Mouse (Mus musculus) embryonic facial prominence, embryonic 10.5 days (tissue): Measurements from ENCODE around the gene P2rx1. TPM values are rescaled to one million over a fixed set of nuclear protein-coding genes. Genes with fewer than 3 reads are reported as not detected.

Experiments
- DNase-seq: peaks from one replicate; pipeline ENCODE4 v3.0.0-alpha.2; 2017; ENCODE audit warnings: low spot score
- H3K27ac ChIP-seq: fragments of 300-500 bp; sonication (generic); replicated peaks from 2 replicates; pipeline ENCODE4 v1.5.1; 2016; ENCODE audit warnings: mild to moderate bottlenecking
- H3K27me3 ChIP-seq: fragments of 300-500 bp; sonication (generic); replicated peaks from 2 replicates; pipeline ENCODE4 v1.6.1; 2016; ENCODE audit warnings: low read depth, mild to moderate bottlenecking; ENCODE audit not compliant: poor library complexity, severe bottlenecking
- H3K36me3 ChIP-seq: fragments of 300-500 bp; sonication (generic); replicated peaks from 2 replicates; pipeline ENCODE4 v1.6.1; 2016; ENCODE audit warnings: mild to moderate bottlenecking, moderate library complexity
- H3K4me1 ChIP-seq: fragments of 300-500 bp; sonication (generic); 2 replicates; pipeline ENCODE4 v1.6.1; 2016
- H3K4me3 ChIP-seq: fragments of 300-500 bp; sonication (generic); 2 replicates; pipeline ENCODE4 v1.5.1; 2016; ENCODE audit warnings: mild to moderate bottlenecking, moderate library complexity
- H3K9me3 ChIP-seq: fragments of 300-500 bp; sonication (generic); 2 replicates; pipeline ENCODE4 v1.6.1; 2016; ENCODE audit warnings: mild to moderate bottlenecking
- WGBS: fragments of 180-500 bp; shearing (Covaris S2); methylation state at CpG from one replicate; pipeline ENCODE4 v1.1.7; 2016; 5-methylcytosine and 5-hydroxymethylcytosine counted together
- polyA plus RNA-seq: library from polyadenylated mRNA; unstranded; fragments of >200 nt; fragmentation: Nextera tagmentation; extraction: Ambion mirVana; gene quantifications from 2 replicates; pipeline ENCODE4 v1.2.1, GENCODE M21; 2016

P2rx1 gene
- 0.79 and 1.0 TPM in 2 replicates for polyA plus RNA-seq

DNA sequence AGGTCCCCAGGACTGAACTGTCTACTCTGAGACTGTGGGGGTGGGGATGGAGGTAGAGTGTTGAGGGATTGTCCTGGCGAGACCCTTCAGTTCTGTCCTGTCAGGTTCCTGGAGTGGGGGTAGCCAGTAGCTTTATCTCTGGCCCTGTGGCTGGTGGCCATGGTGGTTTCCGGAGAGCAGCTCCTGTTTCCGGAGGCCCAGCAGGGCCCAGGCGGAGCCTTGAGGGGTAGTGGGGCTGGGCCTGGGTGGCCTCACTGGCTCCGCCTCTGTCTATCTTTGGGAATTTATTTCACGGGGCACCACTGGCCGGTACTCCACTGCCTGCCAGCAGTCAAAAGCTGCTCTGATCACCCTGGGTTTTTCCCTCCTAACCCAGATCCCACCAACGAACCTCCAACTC lies at the start of gene P2rx1:
P2rx1 (plus strand) TSS at position 333 of the 400 bp plus-strand sequence.
- Histone ChIP-seq H3K4me1 (peaks cover 17% of the 10 kb centered on the region), H3K4me3 (no peak within 1 kb of the TSS), H3K36me3 (no peaks in the 10 kb centered on the region), H3K27me3 (0 out of 2 replicates have a peak, but pooled peaks cover 5% of the 10 kb centered on the region), H3K9me3 (no peaks in the 10 kb centered on the region), H3K27ac (no peak within 1 kb of the TSS)
- WGBS = 56% methylated on average over 8 of the region's 8 CpGs
- peak; percentile 23 for DNase-seq

DNA sequence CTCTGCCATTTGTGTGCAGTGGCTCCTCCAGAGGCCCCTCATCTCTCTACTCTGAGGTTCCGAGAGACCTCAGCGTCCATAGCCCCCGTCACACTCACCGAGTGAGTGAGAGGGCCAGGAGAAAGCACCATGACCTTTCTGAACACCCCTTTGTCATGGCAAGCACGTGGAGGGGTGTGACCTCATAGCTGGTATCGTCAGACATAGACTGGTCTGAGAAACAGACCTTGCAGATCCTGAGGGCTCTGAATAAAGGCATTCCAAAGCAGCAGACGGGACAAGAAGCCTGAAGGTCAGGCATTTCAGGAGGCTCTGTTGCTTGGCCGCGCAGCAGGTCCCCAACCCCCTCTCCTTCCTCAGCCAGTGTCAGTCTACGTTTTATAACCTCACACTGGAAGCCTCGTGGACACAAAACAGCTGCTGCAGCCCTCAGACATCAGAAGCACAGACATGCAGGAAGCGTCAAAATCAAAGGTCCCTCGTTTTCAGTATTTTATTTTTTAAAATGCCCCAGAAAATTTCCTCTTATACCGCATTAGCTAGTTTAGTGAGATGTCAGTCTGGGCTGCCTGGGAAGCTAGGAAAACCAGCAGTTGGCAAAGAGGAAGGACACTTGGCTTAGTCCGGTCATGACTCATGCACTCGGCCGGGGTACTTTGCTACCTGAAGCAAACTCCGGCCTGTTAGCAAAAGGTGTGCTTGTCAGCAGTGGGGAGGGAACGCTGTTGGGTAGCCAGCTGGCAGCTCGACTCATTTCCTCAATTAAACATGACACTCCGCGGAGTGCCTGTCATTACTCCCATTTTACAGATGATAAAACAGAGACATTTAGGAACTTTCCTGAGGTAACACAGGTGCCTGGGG lies 47.5 kb upstream of the P2rx1 start:
- Histone ChIP-seq H3K27me3 (peaks cover 11% of the 10 kb centered on the region; the same call in 1 of the 2 replicates), H3K27ac (no peak overlapping the region), H3K4me3 (no peak overlapping the region), H3K4me1 (peaks cover 30% of the 10 kb centered on the region), H3K36me3 (no peaks in the 10 kb centered on the region), H3K9me3 (no peaks in the 10 kb centered on the region)
- DNase-seq = no peak
- 75% methylated on average over 22 of the region's 22 CpGs for WGBS

DNA sequence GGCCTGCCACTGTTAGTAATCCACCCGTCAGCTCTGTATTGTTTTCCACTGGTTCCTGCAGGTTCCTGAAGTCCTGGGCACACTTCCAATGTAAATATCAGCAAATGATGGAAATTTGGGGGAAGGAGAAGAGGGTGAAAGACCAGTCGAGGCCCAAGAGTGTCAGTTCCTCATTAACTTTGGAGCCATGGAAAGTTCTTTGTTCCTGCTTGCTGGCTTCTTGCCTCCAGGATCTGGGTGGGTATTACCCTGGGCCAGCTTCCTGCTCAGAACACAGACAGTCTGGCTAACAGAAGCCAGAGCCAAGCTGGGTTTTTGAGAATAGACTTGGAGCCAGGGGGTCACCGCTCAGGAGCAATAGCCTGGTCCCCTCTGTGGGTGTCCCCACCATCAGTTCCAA lies 46.7 kb upstream of the P2rx1 start:
- WGBS = 69% methylated on average over 3 of the region's 3 CpGs
- no peak overlapping the region for H3K4me3 ChIP-seq
- no peaks in the 10 kb centered on the region for H3K36me3 ChIP-seq
- peaks cover 11% of the 10 kb centered on the region; the same call in 1 of the 2 replicates for H3K27me3 ChIP-seq
- no peak for DNase-seq
- no peaks in the 10 kb centered on the region for H3K9me3 ChIP-seq
- H3K4me1 ChIP-seq = peaks cover 21% of the 10 kb centered on the region
- no peak overlapping the region for H3K27ac ChIP-seq

DNA sequence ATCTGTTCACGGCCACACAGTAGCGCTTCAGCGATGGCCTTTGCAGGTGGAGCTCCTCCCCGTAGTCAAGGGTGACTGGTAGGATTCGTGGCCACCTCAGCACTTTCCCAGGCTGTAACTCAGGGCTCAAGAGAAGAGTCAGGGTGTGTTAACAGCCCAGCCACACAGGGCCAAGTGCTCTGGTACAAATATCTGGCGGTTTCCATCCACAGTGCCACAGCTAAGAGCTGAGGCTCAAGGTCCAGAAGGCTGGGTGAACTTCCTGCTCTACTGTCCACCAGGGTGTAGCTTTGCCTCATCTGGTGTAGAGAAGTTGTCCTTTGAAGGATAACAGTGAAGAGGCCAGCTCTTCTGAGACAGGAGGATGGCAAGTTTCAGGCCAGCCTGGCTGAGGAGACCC lies 46.2 kb upstream of the P2rx1 start:
- Histone ChIP-seq H3K9me3 (no peaks in the 10 kb centered on the region), H3K27me3 (peaks cover 10% of the 10 kb centered on the region), H3K4me3 (no peak overlapping the region), H3K27ac (no peak overlapping the region), H3K36me3 (no peaks in the 10 kb centered on the region), H3K4me1 (peaks cover 16% of the 10 kb centered on the region)
- no peak for DNase-seq
- 92% methylated on average over 6 of the region's 6 CpGs for WGBS

DNA sequence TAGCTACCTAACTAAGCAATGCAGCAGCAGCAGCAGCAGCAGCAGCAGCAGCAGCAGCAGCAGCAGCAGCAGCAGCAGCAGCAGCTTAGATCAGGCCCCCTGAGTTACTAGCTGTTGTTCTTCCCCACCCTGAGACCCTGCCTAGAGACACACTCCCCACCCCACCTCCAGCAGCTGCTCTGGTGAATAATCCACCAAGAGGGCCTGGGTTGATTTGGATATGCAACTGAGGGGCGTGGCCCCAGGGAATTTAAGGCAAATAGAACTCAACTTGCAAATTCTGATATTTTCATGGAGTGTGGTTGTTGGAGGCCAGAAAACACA lies 45.8 kb upstream of the P2rx1 start:
- H3K27me3 ChIP-seq = peaks cover 10% of the 10 kb centered on the region
- peaks cover 12% of the 10 kb centered on the region for H3K4me1 ChIP-seq
- no peak for DNase-seq
- no peak overlapping the region for H3K27ac ChIP-seq
- H3K4me3 ChIP-seq = no peak overlapping the region
- whole genome bisulfite sequencing = 75% methylated on average over 1 of the region's 1 CpGs
- H3K9me3 ChIP-seq = no peaks in the 10 kb centered on the region
- no peaks in the 10 kb centered on the region for H3K36me3 ChIP-seq

DNA sequence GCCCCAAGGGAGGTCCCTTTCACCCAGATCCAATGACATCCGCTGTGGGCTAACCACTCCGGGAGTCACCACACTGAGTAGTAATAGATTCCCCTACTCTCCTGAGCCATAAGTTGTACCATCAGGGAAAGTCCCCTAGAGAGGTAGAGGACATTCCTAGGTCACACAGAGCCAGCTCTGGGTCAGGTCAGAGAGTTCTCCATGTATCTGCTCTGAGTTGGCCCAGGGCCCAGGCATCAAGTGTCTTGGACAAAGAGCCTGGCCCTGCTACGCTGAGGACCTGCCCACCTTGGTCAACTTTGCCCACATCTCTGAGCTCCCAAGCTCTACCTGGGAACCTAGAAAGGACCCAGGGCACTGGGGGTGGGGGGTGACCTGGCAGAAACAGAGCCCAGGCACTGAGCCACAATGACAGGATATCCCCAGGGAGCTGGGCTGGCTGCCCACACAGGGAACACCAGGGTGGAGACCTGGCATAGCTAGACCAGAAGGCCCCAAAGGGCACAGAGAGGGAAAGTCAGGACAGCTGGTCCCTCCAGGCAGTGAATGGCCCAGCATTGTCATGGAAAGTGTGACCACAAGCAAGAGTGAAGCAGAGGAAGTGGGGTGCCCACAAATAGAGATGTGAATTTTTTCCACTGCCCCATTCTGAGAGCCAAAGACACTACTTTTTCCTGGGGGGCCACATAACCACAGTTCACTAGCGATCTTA lies 45.3 kb upstream of the P2rx1 start:
- H3K27ac ChIP-seq = no peak overlapping the region
- no peaks in the 10 kb centered on the region for H3K9me3 ChIP-seq
- no peak overlapping the region for H3K4me3 ChIP-seq
- no peak for DNase-seq
- 86% methylated on average over 4 of the region's 4 CpGs for WGBS
- H3K36me3 ChIP-seq = no peaks in the 10 kb centered on the region
- H3K4me1 ChIP-seq = peaks cover 12% of the 10 kb centered on the region
- H3K27me3 ChIP-seq = peaks cover 13% of the 10 kb centered on the region

DNA sequence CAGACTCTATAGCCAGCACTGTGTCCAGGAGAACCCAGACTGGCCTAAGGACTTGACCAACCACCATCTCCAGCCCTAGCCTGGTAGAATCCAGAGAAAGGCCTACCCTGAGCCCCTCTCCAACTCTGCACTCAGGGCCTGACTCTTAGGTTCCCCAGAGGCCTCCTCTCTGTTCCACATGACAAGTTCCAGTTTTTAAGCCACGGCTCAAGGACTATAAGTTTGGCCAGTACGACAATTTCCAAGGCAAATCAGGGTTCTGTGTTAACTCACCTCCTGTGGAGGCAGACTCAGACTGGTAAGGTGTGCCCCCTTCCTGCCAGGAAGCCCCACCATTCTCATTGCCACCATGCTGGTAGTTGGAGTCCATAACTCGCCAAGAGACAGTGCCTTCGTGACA lies 44.7 kb upstream of the P2rx1 start:
- 90% methylated on average over 4 of the region's 4 CpGs for WGBS
- Histone ChIP-seq H3K4me1 (peaks cover 12% of the 10 kb centered on the region), H3K27ac (no peak overlapping the region), H3K36me3 (no peaks in the 10 kb centered on the region), H3K9me3 (no peaks in the 10 kb centered on the region), H3K27me3 (peaks cover 20% of the 10 kb centered on the region), H3K4me3 (no peak overlapping the region)
- DNase-seq = no peak

DNA sequence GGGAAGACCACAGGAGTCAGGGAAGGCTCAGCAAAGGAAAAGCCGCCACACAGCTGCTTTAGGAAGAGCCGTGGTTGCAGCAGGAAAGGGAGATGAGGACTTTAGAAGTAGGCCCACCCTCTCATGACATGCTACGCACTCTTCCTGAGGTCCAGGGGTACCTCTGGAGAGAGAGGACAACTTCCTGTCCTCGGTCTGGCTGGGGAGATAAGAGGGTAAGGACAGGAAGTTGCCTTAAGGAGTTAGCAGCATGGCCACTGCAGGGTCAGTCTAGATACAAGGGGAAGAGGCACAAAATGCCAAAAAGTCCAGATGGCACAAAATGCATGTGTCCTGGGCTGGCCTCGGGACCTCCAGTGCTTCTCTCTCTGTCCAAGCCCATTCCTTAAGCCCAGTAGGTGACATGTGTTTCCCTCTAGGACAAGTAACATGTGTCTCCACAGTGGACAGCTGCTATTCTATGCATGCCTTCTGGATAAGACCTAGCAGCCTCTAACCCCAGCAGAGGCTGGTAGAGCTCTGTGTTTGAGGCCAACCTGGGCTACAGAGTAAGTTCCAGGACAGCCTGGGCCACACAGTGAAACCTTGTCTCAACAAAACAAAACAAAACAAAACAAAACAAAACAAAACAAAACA lies 43.4 kb upstream of the P2rx1 start:
- no peaks in the 10 kb centered on the region for H3K9me3 ChIP-seq
- 63% methylated on average over 5 of the region's 5 CpGs for WGBS
- no peak for DNase-seq

DNA sequence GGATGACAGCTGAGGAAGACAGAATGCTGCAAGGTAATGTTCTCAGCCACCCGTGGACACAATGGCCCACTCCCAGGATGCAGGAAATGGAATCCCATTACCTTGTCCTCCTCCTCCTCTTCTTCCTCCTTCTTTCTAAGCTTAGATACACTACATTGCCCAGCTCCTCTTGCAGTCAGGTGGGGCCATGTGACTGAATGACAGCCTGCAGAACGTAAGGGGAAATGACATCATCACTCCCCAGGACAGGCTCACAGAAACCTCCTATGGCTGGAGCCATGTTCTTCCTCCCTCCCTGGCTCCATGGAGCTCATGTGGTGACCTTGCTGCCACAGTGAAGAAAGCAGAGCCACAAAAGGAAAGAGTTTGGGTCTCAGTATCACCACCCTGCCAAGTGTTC lies 41.6 kb upstream of the P2rx1 start:
- WGBS = 56% methylated on average over 2 of the region's 2 CpGs
- Histone ChIP-seq H3K36me3 (no peaks in the 10 kb centered on the region), H3K27ac (no peak overlapping the region), H3K4me3 (no peak overlapping the region), H3K27me3 (peaks cover 51% of the 10 kb centered on the region), H3K4me1 (peaks cover 20% of the 10 kb centered on the region), H3K9me3 (no peaks in the 10 kb centered on the region)
- DNase-seq = no peak

More for the DNA sequence above, 43.4 kb upstream of the P2rx1 start:
- H3K4me3 ChIP-seq = no peak overlapping the region
- H3K27ac ChIP-seq = no peak overlapping the region; the same call in 1 of the 2 replicates
- H3K27me3 ChIP-seq = peaks cover 32% of the 10 kb centered on the region
- peaks cover 13% of the 10 kb centered on the region for H3K4me1 ChIP-seq
- no peaks in the 10 kb centered on the region for H3K36me3 ChIP-seq

DNA sequence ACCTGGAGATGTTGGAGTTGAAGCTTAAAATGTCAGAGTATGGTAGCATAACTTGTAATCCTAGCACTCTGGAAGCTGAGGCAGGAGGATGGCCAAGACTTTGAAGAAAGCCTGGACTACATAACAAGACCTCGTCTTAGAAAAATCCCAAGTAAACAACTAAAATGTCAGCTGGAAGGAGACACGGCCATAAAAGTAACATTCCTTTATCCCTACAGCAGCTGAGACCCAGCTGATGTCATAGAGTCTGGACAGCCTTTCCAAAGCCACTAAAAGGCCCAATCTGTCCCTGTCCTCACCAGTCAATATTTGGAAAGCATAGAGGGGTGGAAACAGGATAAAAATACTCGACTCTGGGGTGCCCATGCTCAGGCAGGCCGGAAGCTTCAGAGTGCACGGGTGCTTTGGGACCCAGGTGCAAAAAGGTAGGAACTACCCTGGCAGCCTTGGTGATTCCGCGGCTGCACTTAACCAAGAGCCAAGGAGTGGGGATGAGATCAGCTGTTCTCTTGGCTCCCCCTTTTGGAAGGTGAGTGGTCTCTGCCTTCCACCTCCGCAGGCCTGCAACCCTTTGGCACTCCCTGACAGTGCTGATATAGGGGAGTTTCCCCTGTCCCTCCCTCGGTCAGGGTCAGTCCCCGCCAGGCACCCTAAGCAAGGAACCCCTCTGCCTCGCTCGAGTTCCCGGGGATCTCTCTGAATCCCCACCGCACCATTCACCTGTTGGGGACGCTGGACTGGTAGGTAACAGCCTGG lies 38.8 kb upstream of the P2rx1 start:
- no peaks in the 10 kb centered on the region for H3K9me3 ChIP-seq
- H3K27me3 ChIP-seq = peaks cover 72% of the 10 kb centered on the region
- no peaks in the 10 kb centered on the region for H3K36me3 ChIP-seq
- peak overlapping the region; percentile 53; the same call in 1 of the 2 replicates for H3K4me3 ChIP-seq
- no peak overlapping the region for H3K27ac ChIP-seq
- H3K4me1 ChIP-seq = peaks cover 23% of the 10 kb centered on the region
- 12% methylated on average over 15 of the region's 15 CpGs for WGBS
- no peak for DNase-seq

DNA sequence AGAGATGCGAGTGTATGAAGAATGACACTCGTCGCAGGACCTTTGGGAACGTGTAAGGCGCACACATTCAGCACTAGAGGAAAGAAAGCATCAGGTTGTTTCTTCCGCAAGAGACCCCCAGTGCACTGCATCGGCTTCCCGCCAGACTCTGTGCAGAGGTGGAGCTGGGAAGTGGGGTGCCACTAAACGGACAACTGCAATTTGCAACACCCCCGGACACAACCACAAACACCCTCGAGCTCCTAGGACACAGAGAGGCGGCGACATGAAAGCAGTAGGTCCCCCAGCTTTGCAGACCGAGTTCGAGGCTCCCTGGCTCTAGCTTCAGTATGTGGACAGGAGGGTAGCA lies 38.2 kb upstream of the P2rx1 start:
- WGBS = 2% methylated on average over 15 of the region's 15 CpGs
- Histone ChIP-seq H3K27ac (no peak overlapping the region), H3K36me3 (no peaks in the 10 kb centered on the region), H3K27me3 (peaks cover 78% of the 10 kb centered on the region), H3K9me3 (no peaks in the 10 kb centered on the region), H3K4me1 (peaks cover 28% of the 10 kb centered on the region), H3K4me3 (peak overlapping the region; percentile 53)
- DNase-seq = no peak
